Mouse (Mus musculus) hindbrain, embryonic 16.5 days (tissue): ENCODE data around the gene Gm39115. TPM values are rescaled to one million over a fixed set of nuclear protein-coding genes. Genes with fewer than 3 reads are reported as not detected.
"Not testable (repeated sequence)": the region's sequence is repeated elsewhere in the genome, so short reads cannot be mapped to it uniquely, and the experiment has no call there.

Experiments
- ATAC-seq: fragments of 200-750 bp; cut with Nextera tagmentation; 2 replicates; pipeline ENCODE4 v1.8.0; 2017; ENCODE audit warnings: moderate TSS enrichment, moderate library complexity
- H3K27ac ChIP-seq: fragments of 300-500 bp; sonication (generic); 2 replicates; pipeline ENCODE4 v1.5.1; 2014; ENCODE audit warnings: low read depth, mild to moderate bottlenecking, control low read depth, low read length, moderate library complexity
- H3K27me3 ChIP-seq: fragments of 300-500 bp; sonication (generic); replicated peaks from 2 replicates; pipeline ENCODE4 v1.6.1; 2014; ENCODE audit warnings: low read length; ENCODE audit not compliant: control insufficient read depth, insufficient read depth
- H3K36me3 ChIP-seq: fragments of 300-500 bp; sonication (generic); 2 replicates; pipeline ENCODE4 v1.6.1; 2014; ENCODE audit warnings: mild to moderate bottlenecking, low read length, moderate library complexity, mixed read lengths; ENCODE audit not compliant: control insufficient read depth, insufficient read depth
- H3K4me1 ChIP-seq: fragments of 300-500 bp; sonication (generic); 2 replicates; pipeline ENCODE4 v1.6.1; 2014; ENCODE audit warnings: low read depth, low read length; ENCODE audit not compliant: control insufficient read depth, insufficient read depth
- H3K4me2 ChIP-seq: fragments of 300-500 bp; sonication (generic); 2 replicates; pipeline ENCODE4 v1.6.1; 2014; ENCODE audit warnings: mild to moderate bottlenecking, low read length, control low read depth, moderate library complexity
- H3K4me3 ChIP-seq: fragments of 300-500 bp; sonication (generic); 2 replicates; pipeline ENCODE4 v1.5.1; 2014; ENCODE audit warnings: mild to moderate bottlenecking, low read length, control low read depth, moderate library complexity
- H3K9ac ChIP-seq: fragments of 300-500 bp; sonication (generic); 2 replicates; pipeline ENCODE4 v1.6.1; 2014; ENCODE audit warnings: low read depth, mild to moderate bottlenecking, control low read depth, low read length, moderate library complexity
- H3K9me3 ChIP-seq: fragments of 300-500 bp; sonication (generic); 2 replicates; pipeline ENCODE4 v1.6.1; 2014; ENCODE audit warnings: mild to moderate bottlenecking, low read length, moderate library complexity; ENCODE audit not compliant: control insufficient read depth
- WGBS: fragments of 180-500 bp; shearing (Covaris S2); extraction: QIAGEN DNeasy Blood & Tissue Kit; methylation state at CpG from one replicate; pipeline ENCODE4 v1.1.7; 2014; 5-methylcytosine and 5-hydroxymethylcytosine counted together
- polyA plus RNA-seq: library from polyadenylated mRNA; unstranded; fragments of >200 nt; fragmentation: Nextera tagmentation; extraction: Ambion mirVana; gene quantifications from 2 replicates; pipeline ENCODE4 v1.2.1, GENCODE M21; 2015

Gene Gm39115
- polyA plus RNA-seq: 0.24 TPM in 2 replicates

DNA sequence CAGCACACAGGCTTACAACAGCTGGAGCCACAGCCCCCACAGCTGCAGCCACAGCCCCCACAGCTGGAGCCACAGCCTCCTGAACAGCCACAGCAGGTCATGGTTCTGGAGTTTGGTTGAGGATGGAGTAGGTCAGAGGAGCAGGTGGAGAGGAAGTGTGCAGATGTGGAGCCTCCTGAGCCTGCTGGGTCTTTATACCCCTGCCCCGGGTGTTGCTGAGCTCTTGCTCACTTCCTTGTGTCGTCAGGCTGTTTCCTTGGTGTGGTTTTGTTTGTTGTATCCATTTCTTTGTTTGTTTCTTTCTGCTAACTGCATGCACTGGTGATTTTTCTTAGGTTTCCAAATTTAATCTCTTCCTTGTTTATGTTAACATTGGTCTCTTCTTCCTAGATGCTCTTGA, at the start of gene Gm39115:
Gene Gm39115 (minus strand): TSS at position 101 of the 400 bp plus-strand sequence.
- not testable (repeated sequence) for H3K4me2 ChIP-seq, ATAC-seq, H3K4me1 ChIP-seq, H3K9ac ChIP-seq, H3K9me3 ChIP-seq, H3K4me3 ChIP-seq, H3K27ac ChIP-seq, H3K36me3 ChIP-seq, H3K27me3 ChIP-seq
- WGBS: 39% methylated on average over 2 of the region's 2 CpGs

GRCm38 (mm10) chr7:142181021-142181420, 45.2 kb upstream of the Gm39115 start:
- WGBS: 63% methylated on average over 1 of the region's 1 CpGs
- Histone ChIP-seq H3K4me3 (no peak overlapping the region), H3K9ac (no peak overlapping the region), H3K4me2 (no peak overlapping the region), H3K27me3 (no peaks in the 10 kb centered on the region), H3K27ac (no peak overlapping the region), H3K36me3 (no peaks in the 10 kb centered on the region), H3K9me3 (no peaks in the 10 kb centered on the region), H3K4me1 (no peaks in the 10 kb centered on the region)
- no peak for ATAC-seq

GRCm38 (mm10) chr7:142178685-142179084, 42.9 kb upstream of the Gm39115 start:
- Histone ChIP-seq H3K4me3 (no peak overlapping the region), H3K36me3 (no peaks in the 10 kb centered on the region), H3K9ac (no peak overlapping the region), H3K9me3 (no peaks in the 10 kb centered on the region), H3K27ac (no peak overlapping the region), H3K4me2 (no peak overlapping the region), H3K27me3 (no peaks in the 10 kb centered on the region), H3K4me1 (no peaks in the 10 kb centered on the region)
- no peak for ATAC-seq
- WGBS: 69% methylated on average over 1 of the region's 1 CpGs

DNA sequence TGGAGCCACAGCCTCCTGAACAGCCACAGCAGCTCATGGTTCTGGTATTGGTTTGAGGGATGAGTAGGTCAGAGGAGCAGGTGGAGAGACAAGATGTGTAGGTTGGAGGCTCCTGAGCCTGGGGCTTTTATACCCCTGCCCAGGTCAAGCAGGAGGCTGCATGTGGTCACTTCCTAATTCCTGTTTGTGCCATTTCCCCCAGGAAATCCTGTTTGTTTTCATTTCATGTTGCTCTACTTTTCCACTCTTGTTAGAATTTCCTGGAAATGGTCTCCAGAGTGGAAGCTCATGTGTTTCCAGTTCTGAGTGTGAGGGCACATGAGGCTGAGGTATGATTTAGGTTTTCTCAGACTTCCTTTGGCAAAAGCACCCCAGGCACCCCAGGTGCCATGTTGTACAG, 40.1 kb upstream of the Gm39115 start, which contains the start of gene Krtap5-2:
Gene Krtap5-2 (minus strand): TSS at position 101 of the 400 bp plus-strand sequence.
- H3K4me2 ChIP-seq, ATAC-seq, H3K27me3 ChIP-seq: not testable (repeated sequence)

GRCm38 (mm10) chr7:142169836-142170235, 34.0 kb upstream of the Gm39115 start:
- H3K4me1 ChIP-seq: no peaks in the 10 kb centered on the region
- H3K4me3 ChIP-seq: no peak overlapping the region
- H3K27me3 ChIP-seq: no peaks in the 10 kb centered on the region
- 48% methylated on average over 3 of the region's 3 CpGs for WGBS
- no peak overlapping the region for H3K9ac ChIP-seq
- no peak overlapping the region for H3K4me2 ChIP-seq
- no peak overlapping the region for H3K27ac ChIP-seq
- no peaks in the 10 kb centered on the region for H3K9me3 ChIP-seq
- H3K36me3 ChIP-seq: no peaks in the 10 kb centered on the region
- no peak for ATAC-seq

More for the DNA sequence above, 40.1 kb upstream of the Gm39115 start, which contains the start of gene Krtap5-2:
- H3K9ac ChIP-seq, H3K36me3 ChIP-seq, H3K9me3 ChIP-seq, H3K4me3 ChIP-seq, H3K27ac ChIP-seq, H3K4me1 ChIP-seq: not testable (repeated sequence)

DNA sequence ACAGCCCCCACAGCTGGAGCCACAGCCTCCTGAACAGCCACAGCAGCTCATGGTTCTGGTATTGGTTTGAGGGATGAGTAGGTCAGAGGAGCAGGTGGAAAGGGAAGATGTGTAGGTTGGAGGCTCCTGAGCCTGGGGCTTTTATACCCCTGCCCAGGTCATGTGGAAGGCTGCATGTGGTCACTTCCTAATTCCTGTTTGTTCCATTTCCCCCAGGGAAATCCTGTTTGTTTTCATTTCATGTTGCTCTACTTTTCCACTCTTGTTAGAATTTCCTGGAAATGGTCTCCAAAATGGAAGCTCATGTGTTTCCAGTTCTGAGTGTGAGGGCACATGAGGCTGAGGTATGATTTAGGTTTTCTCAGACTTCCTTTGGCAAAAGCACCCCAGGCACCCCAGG, 29.8 kb upstream of the Gm39115 start, which contains the start of gene Gm4553:
Gene Gm4553 (minus strand): TSS at position 101 of the 400 bp plus-strand sequence.
- not testable (repeated sequence) for H3K4me2 ChIP-seq, H3K9me3 ChIP-seq, H3K9ac ChIP-seq, H3K4me1 ChIP-seq, ATAC-seq, H3K4me3 ChIP-seq, H3K36me3 ChIP-seq, H3K27ac ChIP-seq, H3K27me3 ChIP-seq

- no peaks in the 10 kb centered on the region for H3K9me3 ChIP-seq
- no peak overlapping the region for H3K4me3 ChIP-seq
- no peak overlapping the region for H3K27ac ChIP-seq
- H3K9ac ChIP-seq: no peak overlapping the region
- WGBS: 90% methylated on average over 3 of the region's 3 CpGs
- ATAC-seq: no peak
- no peaks in the 10 kb centered on the region for H3K4me1 ChIP-seq
- H3K36me3 ChIP-seq: no peaks in the 10 kb centered on the region
- H3K4me2 ChIP-seq: no peak overlapping the region
- no peaks in the 10 kb centered on the region for H3K27me3 ChIP-seq
These were observed 23.5 kb upstream of the Gm39115 start for GRCm38 (mm10) chr7:142159366-142159765.

DNA sequence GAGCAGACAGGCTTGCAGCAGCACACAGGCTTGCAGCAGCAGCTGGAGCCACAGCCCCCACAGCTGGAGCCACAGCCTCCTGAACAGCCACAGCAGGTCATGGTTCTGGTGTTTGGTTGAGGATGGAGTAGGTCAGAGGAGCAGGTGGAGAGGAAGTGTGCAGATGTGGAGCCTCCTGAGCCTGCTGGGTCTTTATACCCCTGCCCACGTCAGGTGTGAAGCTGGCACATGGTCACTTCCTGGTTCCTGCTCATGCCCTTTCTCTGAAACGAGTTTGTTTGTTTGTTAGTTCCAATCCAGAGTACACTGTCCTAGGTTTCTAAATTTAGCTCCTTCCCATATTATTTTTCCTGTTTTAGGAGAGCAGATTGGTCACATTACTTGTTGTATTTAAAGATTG, 21.2 kb upstream of the Gm39115 start, which contains the start of gene Gm29735:
Gene Gm29735 (minus strand): TSS at position 101 of the 400 bp plus-strand sequence.
- WGBS: 59% methylated on average over 2 of the region's 2 CpGs
- H3K27me3 ChIP-seq, H3K9ac ChIP-seq, H3K27ac ChIP-seq, H3K36me3 ChIP-seq, H3K4me3 ChIP-seq, H3K4me1 ChIP-seq, H3K4me2 ChIP-seq, ATAC-seq, H3K9me3 ChIP-seq: not testable (repeated sequence)

DNA sequence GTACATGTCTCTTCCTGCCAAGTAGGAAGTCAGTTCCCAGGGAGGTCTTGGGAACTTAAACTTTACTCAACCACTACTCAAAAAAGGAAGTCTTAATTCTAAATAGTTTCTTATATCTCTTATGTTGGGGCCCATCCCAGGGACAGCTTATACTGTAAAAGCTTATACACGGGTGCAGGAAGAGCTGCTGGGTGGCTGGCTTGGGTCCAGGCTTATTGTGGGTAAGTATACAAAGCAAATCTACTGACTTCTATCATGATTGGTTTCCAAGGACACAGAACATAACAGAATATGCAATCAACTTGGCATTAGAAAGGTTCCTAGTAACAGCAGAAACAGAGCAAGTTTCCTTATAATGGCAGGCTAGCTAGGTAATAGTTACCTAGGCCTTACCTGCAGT, 19.5 kb upstream of the Gm39115 start:
- no peak overlapping the region for H3K27ac ChIP-seq
- no peaks in the 10 kb centered on the region for H3K9me3 ChIP-seq
- no peaks in the 10 kb centered on the region for H3K36me3 ChIP-seq
- no peak overlapping the region for H3K4me3 ChIP-seq
- no peaks in the 10 kb centered on the region for H3K4me1 ChIP-seq
- 46% methylated on average over 1 of the region's 1 CpGs for WGBS
- ATAC-seq: no peak
- no peaks in the 10 kb centered on the region for H3K27me3 ChIP-seq
- H3K9ac ChIP-seq: no peak overlapping the region
- H3K4me2 ChIP-seq: no peak overlapping the region

GRCm38 (mm10) chr7:142152191-142152590, 16.4 kb upstream of the Gm39115 start:
- WGBS: 78% methylated on average over 4 of the region's 4 CpGs
- Histone ChIP-seq H3K9ac (no peak overlapping the region), H3K36me3 (no peaks in the 10 kb centered on the region), H3K9me3 (no peaks in the 10 kb centered on the region), H3K4me1 (no peaks in the 10 kb centered on the region), H3K4me2 (no peak overlapping the region), H3K4me3 (no peak overlapping the region), H3K27ac (no peak overlapping the region), H3K27me3 (no peaks in the 10 kb centered on the region)
- no peak for ATAC-seq
